Mouse (Mus musculus): ENCODE data around the gene Mrpl45. TPM values are rescaled to one million over a fixed set of nuclear protein-coding genes. Genes with fewer than 3 reads are reported as not detected.

Mrpl45 gene
- polyA plus RNA-seq, 1 experiment from 2014 or later = 65.7 TPM

DNA sequence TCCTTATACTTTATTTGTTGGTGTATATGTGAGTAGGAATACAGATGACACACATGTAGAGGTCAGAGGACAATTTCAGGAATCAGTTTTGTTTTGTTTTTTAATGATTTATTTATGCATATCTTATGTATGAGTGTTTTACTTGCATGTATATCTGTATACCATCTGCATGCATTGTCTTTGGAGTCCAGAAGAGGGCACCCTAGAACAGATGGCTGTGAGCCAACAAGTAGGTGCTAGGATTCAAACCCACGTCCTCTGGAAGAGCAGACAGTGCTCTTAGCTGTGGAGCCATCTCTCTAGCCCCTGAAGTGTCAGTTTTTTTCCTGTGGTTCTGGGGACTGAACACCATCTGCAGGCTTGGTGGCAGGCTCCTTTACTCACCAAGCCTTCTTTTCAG is 9.7 kb downstream of the Mrpl45 start:
- WGBS = 82% methylated on average over 1 of the region's 1 CpGs
- H3K4me3 ChIP-seq = no peak overlapping the region
- no peak overlapping the region for H3K27ac ChIP-seq (replicated peaks)
- peaks cover 96% of the 10 kb centered on the region for H3K36me3 ChIP-seq (replicated peaks)
- H3K27me3 ChIP-seq (replicated peaks; ENCODE audit: low read depth, poor library complexity, severe bottlenecking) = no peaks in the 10 kb centered on the region
- H3K4me1 ChIP-seq = no peaks in the 10 kb centered on the region
- H3K9me3 ChIP-seq = no peaks in the 10 kb centered on the region
- DNase-seq (ENCODE audit: low spot score) = no peak

DNA sequence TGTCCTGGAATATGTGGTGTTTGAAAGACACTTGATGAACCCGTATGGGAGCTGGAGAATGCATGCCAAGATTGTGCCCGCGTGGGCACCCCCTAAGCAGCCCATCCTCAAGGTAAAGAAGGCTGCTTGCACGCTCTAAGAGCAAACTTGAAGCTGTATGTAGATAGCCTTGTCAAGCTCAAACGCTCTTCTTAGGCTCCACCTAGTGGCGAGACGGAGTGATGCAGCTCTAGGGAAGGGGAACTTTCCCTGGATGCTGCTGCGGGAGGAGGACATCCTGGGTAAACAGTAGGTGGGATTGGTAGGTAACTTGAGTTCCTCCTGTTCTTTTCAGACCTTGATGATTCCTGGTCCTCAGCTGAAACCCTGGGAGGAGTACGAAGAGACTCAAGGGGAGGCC is 12.6 kb downstream of the Mrpl45 start:
- Histone ChIP-seq H3K36me3 (replicated peaks) (peaks cover 78% of the 10 kb centered on the region), H3K27ac (replicated peaks) (no peak overlapping the region), H3K4me1 (peaks cover 6% of the 10 kb centered on the region; the same call in 1 of the 2 replicates), H3K27me3 (replicated peaks; ENCODE audit: low read depth, poor library complexity, severe bottlenecking) (no peaks in the 10 kb centered on the region), H3K9me3 (no peaks in the 10 kb centered on the region), H3K4me3 (no peak overlapping the region)
- WGBS = 31% methylated on average over 9 of the region's 9 CpGs
- peak; percentile 75 for DNase-seq (ENCODE audit: low spot score)

- H3K36me3 ChIP-seq (replicated peaks) = peaks cover 59% of the 10 kb centered on the region
- 98% methylated on average over 1 of the region's 1 CpGs for WGBS
- H3K27ac ChIP-seq (replicated peaks) = no peak overlapping the region
- no peaks in the 10 kb centered on the region for H3K9me3 ChIP-seq
- H3K4me1 ChIP-seq = peaks cover 25% of the 10 kb centered on the region
- H3K27me3 ChIP-seq (replicated peaks; ENCODE audit: low read depth, poor library complexity, severe bottlenecking) = 0 out of 2 replicates have a peak, but pooled peaks cover 1% of the 10 kb centered on the region
- no peak for DNase-seq (ENCODE audit: low spot score)
- no peak overlapping the region for H3K4me3 ChIP-seq
Measured at GRCm38 (mm10) chr11:97330315-97330714, 14.8 kb downstream of the Mrpl45 start.

- DNase-seq (ENCODE audit: low spot score) = no peak
- WGBS = 85% methylated on average over 12 of the region's 12 CpGs
- H3K36me3 ChIP-seq (replicated peaks) = peaks cover 47% of the 10 kb centered on the region
Measured at GRCm38 (mm10) chr11:97331231-97332190, 16.0 kb downstream of the Mrpl45 start.

GRCm38 (mm10) chr11:97333044-97333443 is 17.5 kb downstream of the Mrpl45 start:
- H3K4me3 ChIP-seq = no peak overlapping the region
- DNase-seq (ENCODE audit: low spot score) = no peak
- peaks cover 46% of the 10 kb centered on the region for H3K4me1 ChIP-seq
- peaks cover 33% of the 10 kb centered on the region for H3K36me3 ChIP-seq (replicated peaks)
- H3K9me3 ChIP-seq = no peaks in the 10 kb centered on the region
- H3K27ac ChIP-seq (replicated peaks) = no peak overlapping the region
- H3K27me3 ChIP-seq (replicated peaks; ENCODE audit: low read depth, poor library complexity, severe bottlenecking) = peaks cover 24% of the 10 kb centered on the region
- WGBS = 48% methylated on average over 9 of the region's 9 CpGs

More at GRCm38 (mm10) chr11:97331231-97332190, 16.0 kb downstream of the Mrpl45 start:
- Histone ChIP-seq H3K27ac (replicated peaks) (no peak overlapping the region), H3K4me1 (peaks cover 36% of the 10 kb centered on the region), H3K4me3 (no peak overlapping the region), H3K27me3 (replicated peaks; ENCODE audit: low read depth, poor library complexity, severe bottlenecking) (peaks cover 9% of the 10 kb centered on the region; the same call in 1 of the 2 replicates), H3K9me3 (no peaks in the 10 kb centered on the region)

- H3K27me3 ChIP-seq (replicated peaks; ENCODE audit: low read depth, poor library complexity, severe bottlenecking) = peaks cover 33% of the 10 kb centered on the region
- no peak overlapping the region for H3K27ac ChIP-seq (replicated peaks)
- 62% methylated on average over 1 of the region's 1 CpGs for WGBS
- H3K4me3 ChIP-seq = no peak overlapping the region
- H3K4me1 ChIP-seq = peaks cover 55% of the 10 kb centered on the region
- no peak for DNase-seq (ENCODE audit: low spot score)
- no peaks in the 10 kb centered on the region for H3K9me3 ChIP-seq
- peaks cover 24% of the 10 kb centered on the region for H3K36me3 ChIP-seq (replicated peaks)
Measured at GRCm38 (mm10) chr11:97333896-97334295, 18.4 kb downstream of the Mrpl45 start.

- WGBS = 81% methylated on average over 9 of the region's 9 CpGs
- no peaks in the 10 kb centered on the region for H3K9me3 ChIP-seq
- peaks cover 19% of the 10 kb centered on the region for H3K36me3 ChIP-seq (replicated peaks)
- no peak overlapping the region for H3K27ac ChIP-seq (replicated peaks)
- no peak for DNase-seq (ENCODE audit: low spot score)
- no peak overlapping the region for H3K4me3 ChIP-seq
- peaks cover 36% of the 10 kb centered on the region for H3K27me3 ChIP-seq (replicated peaks; ENCODE audit: low read depth, poor library complexity, severe bottlenecking)
- H3K4me1 ChIP-seq = peaks cover 57% of the 10 kb centered on the region
Measured at GRCm38 (mm10) chr11:97334400-97334799, 18.9 kb downstream of the Mrpl45 start.

DNA sequence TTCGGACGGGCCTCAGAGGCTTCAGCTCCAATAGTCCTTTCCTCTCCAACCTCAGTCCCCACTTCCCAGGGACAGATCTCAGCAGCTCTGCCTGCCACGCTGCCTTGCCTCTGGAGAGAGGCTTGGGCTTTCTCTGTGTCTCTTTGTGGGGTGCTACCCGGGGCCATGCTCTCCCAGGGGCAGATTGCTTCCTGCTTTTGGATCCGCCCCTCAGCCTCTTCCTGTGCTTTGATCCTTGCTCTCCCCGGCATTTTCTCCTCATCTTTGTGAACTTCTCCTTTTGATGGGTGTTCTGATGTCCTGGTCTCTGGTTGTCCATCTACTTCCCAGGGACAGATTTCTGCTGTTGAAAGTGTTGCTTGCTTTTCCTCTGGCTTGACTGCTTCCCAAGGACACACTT is 20.7 kb downstream of the Mrpl45 start:
- 0 out of 2 replicates have a peak overlapping the region, but pooled peaks have one; percentile 11 for H3K27ac ChIP-seq (replicated peaks)
- 51% methylated on average over 6 of the region's 6 CpGs for WGBS
- peak overlapping the region; percentile 6; the same call in 1 of the 2 replicates for H3K4me3 ChIP-seq
- H3K36me3 ChIP-seq (replicated peaks) = peaks cover 6% of the 10 kb centered on the region; the same call in 1 of the 2 replicates
- H3K9me3 ChIP-seq = no peaks in the 10 kb centered on the region
- no peak for DNase-seq (ENCODE audit: low spot score)
- peaks cover 57% of the 10 kb centered on the region for H3K4me1 ChIP-seq
- H3K27me3 ChIP-seq (replicated peaks; ENCODE audit: low read depth, poor library complexity, severe bottlenecking) = peaks cover 42% of the 10 kb centered on the region

DNA sequence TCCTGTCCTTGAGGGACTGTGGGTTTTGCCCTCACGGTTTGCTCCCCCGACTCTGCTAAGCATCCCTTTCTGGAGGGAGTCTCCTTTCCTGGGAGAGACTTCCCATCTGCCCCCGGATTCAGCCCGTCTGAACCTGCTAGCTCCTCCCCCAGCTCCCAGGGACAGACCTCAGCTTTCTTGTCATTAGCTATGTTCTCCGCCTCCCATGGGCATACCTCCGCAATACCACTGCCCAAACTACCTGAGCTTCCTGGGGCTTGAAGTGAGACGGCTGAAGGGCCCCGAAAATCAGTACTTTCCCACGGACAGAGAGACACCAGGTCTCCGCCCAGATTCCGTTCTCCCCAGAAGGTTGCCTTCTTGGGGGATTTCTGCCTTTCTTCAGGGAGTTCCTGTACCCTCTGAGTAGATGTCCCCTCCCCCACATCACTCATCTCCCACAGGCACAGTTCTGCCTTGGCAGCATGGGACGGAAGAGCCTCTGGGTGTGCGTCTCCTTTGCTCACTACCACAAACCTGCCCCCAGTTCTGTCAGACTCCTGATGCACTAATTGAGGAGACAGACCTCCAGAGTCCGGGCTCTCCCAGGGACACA is 21.3 kb downstream of the Mrpl45 start:
- WGBS = 72% methylated on average over 14 of the region's 14 CpGs
- H3K36me3 ChIP-seq (replicated peaks) = peaks cover 3% of the 10 kb centered on the region; the same call in 1 of the 2 replicates
- H3K4me3 ChIP-seq = no peak overlapping the region
- H3K9me3 ChIP-seq = no peaks in the 10 kb centered on the region
- peaks cover 42% of the 10 kb centered on the region for H3K27me3 ChIP-seq (replicated peaks; ENCODE audit: low read depth, poor library complexity, severe bottlenecking)
- no peak for DNase-seq (ENCODE audit: low spot score)
- H3K27ac ChIP-seq (replicated peaks) = 0 out of 2 replicates have a peak overlapping the region, but pooled peaks have one; percentile 11
- H3K4me1 ChIP-seq = peaks cover 57% of the 10 kb centered on the region

- Histone ChIP-seq H3K36me3 (replicated peaks) (no peaks in the 10 kb centered on the region), H3K4me1 (peaks cover 57% of the 10 kb centered on the region), H3K27me3 (replicated peaks; ENCODE audit: low read depth, poor library complexity, severe bottlenecking) (peaks cover 43% of the 10 kb centered on the region), H3K27ac (replicated peaks) (no peak overlapping the region), H3K9me3 (no peaks in the 10 kb centered on the region), H3K4me3 (no peak overlapping the region)
- DNase-seq (ENCODE audit: low spot score) = no peak
- WGBS = 82% methylated on average over 12 of the region's 12 CpGs
Measured at GRCm38 (mm10) chr11:97337363-97337762, 21.8 kb downstream of the Mrpl45 start.

- Histone ChIP-seq H3K4me3 (peak overlapping the region; percentile 2; the same call in 1 of the 2 replicates), H3K4me1 (peaks cover 54% of the 10 kb centered on the region)
- DNase-seq (ENCODE audit: low spot score) = no peak
Measured at GRCm38 (mm10) chr11:97338302-97338976, 22.9 kb downstream of the Mrpl45 start.

GRCm38 (mm10) chr11:97338977-97339315 is 23.4 kb downstream of the Mrpl45 start:
- peak overlapping the region; percentile 19; the same call in 1 of the 2 replicates for H3K27ac ChIP-seq (replicated peaks)
- 44% methylated on average over 17 of the region's 17 CpGs for WGBS

More at GRCm38 (mm10) chr11:97338302-97338976, 22.9 kb downstream of the Mrpl45 start:
- no peaks in the 10 kb centered on the region for H3K9me3 ChIP-seq
- no peaks in the 10 kb centered on the region for H3K36me3 ChIP-seq (replicated peaks)
- H3K27me3 ChIP-seq (replicated peaks; ENCODE audit: low read depth, poor library complexity, severe bottlenecking) = peaks cover 51% of the 10 kb centered on the region
- 57% methylated on average over 21 of the region's 21 CpGs for WGBS
- H3K27ac ChIP-seq (replicated peaks) = peak overlapping the region; percentile 19; the same call in 1 of the 2 replicates

More at GRCm38 (mm10) chr11:97338977-97339315, 23.4 kb downstream of the Mrpl45 start:
- H3K27me3 ChIP-seq (replicated peaks; ENCODE audit: low read depth, poor library complexity, severe bottlenecking) = peaks cover 51% of the 10 kb centered on the region
- no peak for DNase-seq (ENCODE audit: low spot score)
- H3K4me1 ChIP-seq = peaks cover 56% of the 10 kb centered on the region
- no peaks in the 10 kb centered on the region for H3K9me3 ChIP-seq
- no peaks in the 10 kb centered on the region for H3K36me3 ChIP-seq (replicated peaks)
- no peak overlapping the region for H3K4me3 ChIP-seq
